Mouse (Mus musculus) intestine, embryonic 16.5 days (tissue): ENCODE measurements at regions not wholly inside any gene's neighbourhood (a gene's known extent, or its start where the extent isn't known, plus 50 kb on each side); places are given as distances from the start of the nearest gene placed in this dataset.

Experiments used
- ATAC-seq: fragments of 200-750 bp; cut with Nextera tagmentation; 2 replicates; pipeline ENCODE4 v1.8.0; 2017; ENCODE audit warnings: moderate TSS enrichment, moderate library complexity
- H3K27ac ChIP-seq: fragments of 300-500 bp; sonication (generic); 2 replicates; pipeline ENCODE4 v1.5.1; 2014; ENCODE audit warnings: mild to moderate bottlenecking, low read length
- H3K27me3 ChIP-seq: fragments of 300-500 bp; sonication (generic); replicated peaks from 2 replicates; pipeline ENCODE4 v1.6.1; 2014; ENCODE audit warnings: low read length, control low read depth, mixed read lengths; ENCODE audit not compliant: control insufficient read depth, insufficient read depth
- H3K36me3 ChIP-seq: fragments of 300-500 bp; sonication (generic); 2 replicates; pipeline ENCODE4 v1.6.1; 2014; ENCODE audit warnings: low read length, control low read depth; ENCODE audit not compliant: control insufficient read depth, insufficient read depth
- H3K4me1 ChIP-seq: fragments of 300-500 bp; sonication (generic); 2 replicates; pipeline ENCODE4 v1.6.1; 2014; ENCODE audit warnings: low read length, control low read depth, mixed read lengths; ENCODE audit not compliant: control insufficient read depth, insufficient read depth
- H3K4me2 ChIP-seq: fragments of 300-500 bp; sonication (generic); 2 replicates; pipeline ENCODE4 v1.6.1; 2014; ENCODE audit warnings: low read depth, low read length, control low read depth
- H3K4me3 ChIP-seq: fragments of 300-500 bp; sonication (generic); 2 replicates; pipeline ENCODE4 v1.5.1; 2014; ENCODE audit warnings: mild to moderate bottlenecking, low read length
- H3K9ac ChIP-seq: fragments of 300-500 bp; sonication (generic); 2 replicates; pipeline ENCODE4 v1.6.1; 2014; ENCODE audit warnings: low read depth, low read length
- H3K9me3 ChIP-seq: fragments of 300-500 bp; sonication (generic); 2 replicates; pipeline ENCODE4 v1.6.1; 2016; ENCODE audit warnings: low read length, control low read depth; ENCODE audit not compliant: control insufficient read depth
- whole genome bisulfite sequencing: fragments of 180-500 bp; shearing (Covaris S2); extraction: QIAGEN DNeasy Blood & Tissue Kit; methylation state at CpG from one replicate; pipeline ENCODE4 v1.1.7; 2014; 5-methylcytosine and 5-hydroxymethylcytosine counted together

- Histone ChIP-seq H3K4me1 (no peaks in the 10 kb centered on the region), H3K9me3 (no peaks in the 10 kb centered on the region), H3K27ac (no peak overlapping the region), H3K27me3 (no peaks in the 10 kb centered on the region), H3K4me2 (no peak overlapping the region), H3K4me3 (no peak overlapping the region), H3K36me3 (no peaks in the 10 kb centered on the region), H3K9ac (no peak overlapping the region)
- 80% methylated on average over 2 of the region's 2 CpGs for WGBS
- ATAC-seq, result no peak
Observed at GRCm38 (mm10) chr9:69617328-69617727, 143.4 kb downstream of the Foxb1 start.

- no peak for ATAC-seq
Observed at GRCm38 (mm10) chr9:69597472-69597871, 144.1 kb downstream of the Anxa2 start.

GRCm38 (mm10) chr9:69592329-69593062 is 139.1 kb downstream of the Anxa2 start:
- H3K4me1 ChIP-seq, result no peaks in the 10 kb centered on the region
- no peaks in the 10 kb centered on the region for H3K9me3 ChIP-seq
- H3K27me3 ChIP-seq, result no peaks in the 10 kb centered on the region
- H3K36me3 ChIP-seq, result no peaks in the 10 kb centered on the region
- H3K4me2 ChIP-seq, result no peak overlapping the region
- no peak overlapping the region for H3K4me3 ChIP-seq
- WGBS, result 71% methylated on average over 15 of the region's 15 CpGs
- H3K9ac ChIP-seq, result no peak overlapping the region
- H3K27ac ChIP-seq, result no peak overlapping the region
- no peak for ATAC-seq

More at GRCm38 (mm10) chr9:69597472-69597871, 144.1 kb downstream of the Anxa2 start:
- Histone ChIP-seq H3K9me3 (no peaks in the 10 kb centered on the region), H3K4me1 (no peaks in the 10 kb centered on the region), H3K27me3 (no peaks in the 10 kb centered on the region), H3K36me3 (no peaks in the 10 kb centered on the region), H3K4me2 (no peak overlapping the region), H3K4me3 (no peak overlapping the region), H3K9ac (no peak overlapping the region), H3K27ac (no peak overlapping the region)
- 64% methylated on average over 8 of the region's 8 CpGs for WGBS

- WGBS, result 79% methylated on average over 4 of the region's 4 CpGs
- no peaks in the 10 kb centered on the region for H3K4me1 ChIP-seq
- no peaks in the 10 kb centered on the region for H3K27me3 ChIP-seq
Observed at GRCm38 (mm10) chr9:69588846-69589245, 135.4 kb downstream of the Anxa2 start.

GRCm38 (mm10) chr9:69587096-69587495 is 133.7 kb downstream of the Anxa2 start:
- WGBS, result 76% methylated on average over 3 of the region's 3 CpGs
- no peak overlapping the region for H3K4me3 ChIP-seq
- H3K9me3 ChIP-seq, result no peaks in the 10 kb centered on the region
- H3K36me3 ChIP-seq, result no peaks in the 10 kb centered on the region
- H3K27ac ChIP-seq, result no peak overlapping the region
- no peak overlapping the region for H3K9ac ChIP-seq
- H3K4me2 ChIP-seq, result no peak overlapping the region
- ATAC-seq, result no peak
- H3K27me3 ChIP-seq, result no peaks in the 10 kb centered on the region
- H3K4me1 ChIP-seq, result no peaks in the 10 kb centered on the region

More at GRCm38 (mm10) chr9:69588846-69589245, 135.4 kb downstream of the Anxa2 start:
- no peak overlapping the region for H3K27ac ChIP-seq
- H3K4me2 ChIP-seq, result no peak overlapping the region
- no peak overlapping the region for H3K9ac ChIP-seq
- no peak overlapping the region for H3K4me3 ChIP-seq
- H3K9me3 ChIP-seq, result no peaks in the 10 kb centered on the region
- no peaks in the 10 kb centered on the region for H3K36me3 ChIP-seq
- ATAC-seq, result no peak

GRCm38 (mm10) chr9:69581236-69581635 is 127.8 kb downstream of the Anxa2 start:
- ATAC-seq, result no peak
- H3K9ac ChIP-seq, result no peak overlapping the region

GRCm38 (mm10) chr9:69577661-69578405 is 124.4 kb downstream of the Anxa2 start:
- no peaks in the 10 kb centered on the region for H3K36me3 ChIP-seq
- H3K9me3 ChIP-seq, result no peaks in the 10 kb centered on the region
- H3K27ac ChIP-seq, result no peak overlapping the region
- H3K27me3 ChIP-seq, result no peaks in the 10 kb centered on the region
- H3K4me1 ChIP-seq, result no peaks in the 10 kb centered on the region
- no peak overlapping the region for H3K4me3 ChIP-seq
- ATAC-seq, result no peak
- WGBS, result 91% methylated on average over 10 of the region's 10 CpGs
- H3K9ac ChIP-seq, result no peak overlapping the region
- H3K4me2 ChIP-seq, result no peak overlapping the region

More at GRCm38 (mm10) chr9:69581236-69581635, 127.8 kb downstream of the Anxa2 start:
- Histone ChIP-seq H3K9me3 (no peaks in the 10 kb centered on the region), H3K27ac (no peak overlapping the region), H3K36me3 (no peaks in the 10 kb centered on the region), H3K27me3 (no peaks in the 10 kb centered on the region), H3K4me2 (no peak overlapping the region), H3K4me1 (no peaks in the 10 kb centered on the region), H3K4me3 (no peak overlapping the region)

GRCm38 (mm10) chr9:69575386-69575785 is 122.0 kb downstream of the Anxa2 start:
- 35% methylated on average over 14 of the region's 14 CpGs for WGBS
- Histone ChIP-seq H3K9ac (no peak overlapping the region), H3K4me1 (no peaks in the 10 kb centered on the region), H3K36me3 (no peaks in the 10 kb centered on the region), H3K9me3 (no peaks in the 10 kb centered on the region), H3K27me3 (no peaks in the 10 kb centered on the region), H3K4me2 (no peak overlapping the region), H3K27ac (no peak overlapping the region), H3K4me3 (no peak overlapping the region)
- no peak for ATAC-seq

- no peak overlapping the region for H3K4me2 ChIP-seq
- no peaks in the 10 kb centered on the region for H3K9me3 ChIP-seq
- ATAC-seq, result no peak
- no peak overlapping the region for H3K27ac ChIP-seq
- no peaks in the 10 kb centered on the region for H3K36me3 ChIP-seq
- H3K27me3 ChIP-seq, result no peaks in the 10 kb centered on the region
- no peak overlapping the region for H3K9ac ChIP-seq
- no peak overlapping the region for H3K4me3 ChIP-seq
- WGBS, result 61% methylated on average over 13 of the region's 13 CpGs
- no peaks in the 10 kb centered on the region for H3K4me1 ChIP-seq
Observed at GRCm38 (mm10) chr9:69568631-69569230, 115.3 kb downstream of the Anxa2 start.
